Mouse (Mus musculus) R1 (cell line): ENCODE measurements around the gene Cox20.
A peak's percentile ranks its signal among the peaks of the same experiment; 100 is the strongest.

Experiments used
- DNase-seq: peaks from one replicate; pipeline ENCODE4 v3.0.0-alpha.2; 2018; ENCODE audit warnings: low read depth, low spot score

The Cox20 gene

GRCm38 (mm10) chr1:178320038-178320722 is 1.2 kb downstream of the Cox20 start:
- DNase-seq = peak; percentile 43

GRCm38 (mm10) chr1:178320723-178321590 is 2.0 kb downstream of the Cox20 start:
- DNase-seq = peak; percentile 36

- DNase-seq = no peak
Measured at GRCm38 (mm10) chr1:178321730-178322357, 2.9 kb downstream of the Cox20 start.

GRCm38 (mm10) chr1:178323235-178323634 is 4.3 kb downstream of the Cox20 start:
- DNase-seq = no peak

- DNase-seq = no peak
Measured at GRCm38 (mm10) chr1:178324568-178324967, 5.6 kb downstream of the Cox20 start.

- DNase-seq = no peak
Measured at GRCm38 (mm10) chr1:178326357-178326756, 7.4 kb downstream of the Cox20 start.

- no peak for DNase-seq
Measured at GRCm38 (mm10) chr1:178326950-178327349, 8.0 kb downstream of the Cox20 start.

- no peak for DNase-seq
Measured at GRCm38 (mm10) chr1:178329017-178329416, 10.1 kb downstream of the Cox20 start.

- DNase-seq = peak; percentile 26
Measured at GRCm38 (mm10) chr1:178329946-178330345, 11.0 kb downstream of the Cox20 start.

- peak; percentile 79 for DNase-seq
Measured at GRCm38 (mm10) chr1:178335860-178336261, 16.9 kb downstream of the Cox20 start.

GRCm38 (mm10) chr1:178336289-178336775 is 17.4 kb downstream of the Cox20 start:
- peak; percentile 90 for DNase-seq

GRCm38 (mm10) chr1:178336777-178337481 is 18.0 kb downstream of the Cox20 start:
- peak; percentile 42 for DNase-seq

- peak; percentile 92 for DNase-seq
Measured at GRCm38 (mm10) chr1:178337551-178338317, 18.8 kb downstream of the Cox20 start, which contains the start of gene Hnrnpu. Gene Hnrnpu (minus strand): TSS chr1:178337797.

GRCm38 (mm10) chr1:178338318-178338641 is 19.4 kb downstream of the Cox20 start:
- peak; percentile 91 for DNase-seq

GRCm38 (mm10) chr1:178340213-178340612 is 21.3 kb downstream of the Cox20 start:
- no peak for DNase-seq

GRCm38 (mm10) chr1:178341435-178341834 is 22.5 kb downstream of the Cox20 start:
- no peak for DNase-seq

- no peak for DNase-seq
Measured at GRCm38 (mm10) chr1:178342063-178342462, 23.1 kb downstream of the Cox20 start.

GRCm38 (mm10) chr1:178342612-178343011 is 23.7 kb downstream of the Cox20 start:
- DNase-seq = no peak

GRCm38 (mm10) chr1:178344071-178344805 is 25.3 kb downstream of the Cox20 start:
- DNase-seq = peak; percentile 74

GRCm38 (mm10) chr1:178350792-178351191 is 31.9 kb downstream of the Cox20 start:
- no peak for DNase-seq
